Mouse (Mus musculus): ENCODE results near the gene Cdca3. TPM values are rescaled to one million over a fixed set of nuclear protein-coding genes. Genes with fewer than 3 reads are reported as not detected.

Gene Cdca3
- total RNA-seq, 2 experiments from 2014 or later, result 0.63 to 0.66 TPM

- no peak for TF ChIP-seq CTCF (IDR thresholded peaks at IDR 0.05)
- DNase-seq (ENCODE audit: extremely low spot score in 1 of 2, low spot score in 2 of 2), result peak; percentile 24 to 48
- intact Hi-C loops (cut with DNase I), result loop anchor here (1.0 kb wide), 1 partner anchor 55 kb away; no protein-coding TSS in a partner anchor
- peak overlapping the region; percentile 99 for H3K27ac ChIP-seq
- H3K4me3 ChIP-seq, result peak overlapping the region; percentile 60
These were observed 33.2 kb downstream of the Cdca3 start for GRCm38 (mm10) chr6:124862406-124863124.

GRCm38 (mm10) chr6:124863125-124863657 is 33.8 kb downstream of the Cdca3 start:
- TF ChIP-seq CTCF (IDR thresholded peaks at IDR 0.05), result no peak
- intact Hi-C loops (cut with DNase I), result loop anchor here (1.0 kb wide), 1 partner anchor 54 kb away; no protein-coding TSS in a partner anchor
- DNase-seq (ENCODE audit: extremely low spot score in 1 of 2, low spot score in 2 of 2), result peak in 1 of 2 experiments; percentile 22

DNA sequence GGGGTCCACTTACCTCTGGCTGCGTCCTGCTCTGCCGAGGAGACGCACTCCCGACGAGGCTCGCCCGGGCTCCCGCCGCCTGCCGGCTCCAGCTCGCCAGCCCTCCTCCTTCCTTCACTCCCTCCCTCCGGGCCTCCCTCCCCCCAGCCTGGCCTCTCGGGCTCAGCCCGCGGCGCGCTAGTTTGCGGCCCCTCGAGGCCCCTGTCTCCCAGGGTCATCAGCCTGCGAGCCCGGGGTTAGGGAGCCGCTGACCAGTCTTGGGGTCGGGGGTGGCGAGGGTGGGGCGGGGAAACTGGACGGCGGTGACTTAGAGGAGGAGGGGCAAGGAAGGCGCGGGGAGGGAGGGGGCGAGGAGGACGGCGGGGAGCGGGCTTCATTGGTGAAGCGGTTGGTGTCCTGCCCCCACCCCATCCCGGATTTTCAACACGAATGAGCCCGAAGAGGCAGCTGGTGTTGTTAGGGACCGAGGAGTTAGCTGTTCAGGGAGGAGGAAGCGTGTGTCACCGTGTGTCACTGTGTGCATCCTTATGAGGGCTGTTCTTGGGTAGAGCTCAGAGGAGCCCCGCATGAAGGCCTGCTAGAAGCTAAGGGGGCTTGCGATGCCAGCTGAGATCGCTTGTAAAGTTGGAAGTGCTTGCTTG is 34.4 kb downstream of the Cdca3 start, which contains the start of gene Gpr162:
Gpr162 (minus strand) TSS at position 326 of the 641 bp plus-strand sequence.
- peak within 1 kb of the TSS; percentile 60 for H3K4me3 ChIP-seq
- intact Hi-C loops (cut with DNase I), result loop anchor here (1.0 kb wide), 2 partner anchors 41 to 54 kb away; no protein-coding TSS in a partner anchor
- TF ChIP-seq CTCF (IDR thresholded peaks at IDR 0.05), result peak; percentile 32
- peak; percentile 71 to 75 for DNase-seq (ENCODE audit: extremely low spot score in 1 of 2, low spot score in 2 of 2)
- H3K27ac ChIP-seq, result peak within 1 kb of the TSS; percentile 99

More at GRCm38 (mm10) chr6:124863125-124863657, 33.8 kb downstream of the Cdca3 start:
- Histone ChIP-seq H3K4me3 (peak overlapping the region; percentile 60), H3K27ac (peak overlapping the region; percentile 99)

GRCm38 (mm10) chr6:124865766-124866362 is 36.5 kb downstream of the Cdca3 start:
- no peak for TF ChIP-seq CTCF (IDR thresholded peaks at IDR 0.05)
- Histone ChIP-seq H3K27ac (no peak overlapping the region), H3K4me3 (no peak overlapping the region)
- DNase-seq (ENCODE audit: extremely low spot score in 1 of 2, low spot score in 2 of 2), result no peak
- intact Hi-C loops (cut with DNase I), result no loop called here

DNA sequence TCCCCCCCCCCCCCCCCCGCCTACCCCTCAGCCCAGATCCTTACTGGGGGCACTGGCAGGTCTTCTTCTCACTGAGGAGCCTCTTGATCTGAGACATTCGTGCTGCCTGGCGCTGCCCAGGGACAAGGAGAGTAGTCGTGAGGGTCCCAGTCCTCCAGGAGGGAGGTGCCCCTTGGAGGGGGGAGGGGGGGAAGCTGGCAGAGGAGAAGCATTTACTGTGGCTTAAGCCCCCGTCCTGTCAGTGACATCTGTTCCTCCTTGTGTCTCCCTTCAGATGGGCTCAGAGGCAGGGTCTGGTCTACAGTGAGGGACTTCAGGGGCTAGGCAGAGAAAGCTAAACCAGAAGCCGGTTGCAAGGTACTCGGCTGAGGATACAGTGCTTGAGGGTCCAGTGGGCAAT is 37.2 kb downstream of the Cdca3 start:
- DNase-seq (ENCODE audit: extremely low spot score in 1 of 2, low spot score in 2 of 2), result no peak
- Histone ChIP-seq H3K4me3 (no peak overlapping the region), H3K27ac (no peak overlapping the region)
- TF ChIP-seq CTCF (IDR thresholded peaks at IDR 0.05), result no peak
- intact Hi-C loops (cut with DNase I), result no loop called here

- intact Hi-C loops (cut with DNase I), result no loop called here
- H3K27ac ChIP-seq, result no peak overlapping the region
- no peak overlapping the region for H3K4me3 ChIP-seq
- TF ChIP-seq CTCF (IDR thresholded peaks at IDR 0.05), result no peak
- DNase-seq (ENCODE audit: extremely low spot score in 1 of 2, low spot score in 2 of 2), result no peak
These were observed 45.0 kb downstream of the Cdca3 start for GRCm38 (mm10) chr6:124874348-124874747.

DNA sequence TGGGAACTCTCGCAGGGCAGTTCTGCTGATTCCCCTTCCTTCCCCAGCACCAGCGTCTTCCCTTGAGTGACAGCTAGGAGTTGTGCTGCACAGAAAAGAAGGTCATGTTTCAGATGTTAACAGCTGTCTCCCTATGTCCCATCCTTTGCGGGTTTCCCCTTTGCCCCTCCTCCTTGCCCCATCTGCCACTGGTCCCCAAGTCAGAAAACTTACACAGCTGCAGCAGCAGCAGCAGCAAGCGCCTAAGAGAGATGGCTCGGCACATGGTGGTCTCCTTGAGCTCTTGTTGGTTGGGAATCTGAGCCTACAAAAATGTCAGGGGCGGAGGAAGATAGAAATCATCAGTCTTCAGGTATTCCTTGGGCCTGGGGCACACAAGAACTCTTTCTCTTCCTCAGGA is 50.0 kb downstream of the Cdca3 start:
- intact Hi-C loops (cut with DNase I), result no loop called here
- no peak for DNase-seq (ENCODE audit: extremely low spot score in 1 of 2, low spot score in 2 of 2)
- H3K27ac ChIP-seq, result no peak overlapping the region
- no peak overlapping the region for H3K4me3 ChIP-seq
- TF ChIP-seq CTCF (IDR thresholded peaks at IDR 0.05), result no peak

DNA sequence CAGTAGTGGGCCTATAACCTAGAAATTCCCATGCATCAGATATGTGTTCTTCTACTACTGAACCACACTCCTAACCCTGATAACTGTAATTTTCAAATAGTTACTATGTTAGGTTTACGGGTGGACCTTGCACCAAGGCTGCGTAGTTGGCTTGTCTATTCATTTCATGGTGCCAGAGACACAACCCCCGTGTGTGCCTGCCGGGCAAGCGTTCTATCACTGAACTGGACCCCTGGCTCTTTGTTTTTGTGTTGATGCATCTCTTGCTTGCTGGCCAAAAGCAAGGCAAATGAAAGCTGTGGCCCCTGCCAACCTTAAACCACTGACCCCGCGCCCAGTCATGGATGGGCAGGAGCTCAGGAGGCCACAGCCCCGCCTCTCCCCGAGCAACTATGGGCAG is 52.5 kb downstream of the Cdca3 start:
- no peak overlapping the region for H3K4me3 ChIP-seq
- no peak for DNase-seq (ENCODE audit: extremely low spot score in 1 of 2, low spot score in 2 of 2)
- TF ChIP-seq CTCF (IDR thresholded peaks at IDR 0.05), result no peak
- H3K27ac ChIP-seq, result no peak overlapping the region
- intact Hi-C loops (cut with DNase I), result no loop called here

Other genes starting within 250 kb of the Cdca3 start
- gene C1s2, start 193.5 kb upstream of the Cdca3 start, total RNA-seq (2021), result under 1 TPM; 0.23 to 0.36 TPM
- gene Lpcat3, start 166.5 kb upstream of the Cdca3 start, total RNA-seq (2021), result 10 to 100 TPM; 20.5 to 21.5 TPM
- gene Emg1, start 117.4 kb upstream of the Cdca3 start, total RNA-seq (2021), result 10 to 100 TPM; 47.4 to 50.9 TPM
- gene Phb2, start 117.2 kb upstream of the Cdca3 start, total RNA-seq (2021), result 100 to 1,000 TPM; 115 to 120 TPM
- gene Ptpn6, start 90.8 kb upstream of the Cdca3 start, total RNA-seq (2021), result 1 to 10 TPM; 3.3 to 4.0 TPM
- 100 to 1,000 TPM; 298 to 309 TPM for gene Grcc10, start 88.2 kb upstream of the Cdca3 start, total RNA-seq (2021)
- not detected for gene Gm45234, start 73.5 kb upstream of the Cdca3 start, total RNA-seq (2021)
- 100 to 1,000 TPM; 170 to 181 TPM for gene Atn1, start 73.0 kb upstream of the Cdca3 start, total RNA-seq (2021)
- gene Eno2, start 59.9 kb upstream of the Cdca3 start, total RNA-seq (2021), result 1,000 to 10,000 TPM; 1,064 to 1,067 TPM
- 1 to 10 TPM; 1.6 to 1.9 TPM for gene Lrrc23, start 49.8 kb upstream of the Cdca3 start, total RNA-seq (2021)
- gene Spsb2, start 20.9 kb upstream of the Cdca3 start, total RNA-seq (2021), result 1 to 10 TPM; 4.4 to 5.4 TPM
- 100 to 1,000 TPM; 734 to 769 TPM for gene Tpi1, start 15.3 kb upstream of the Cdca3 start, total RNA-seq (2021)
- 100 to 1,000 TPM; 184 to 190 TPM for gene Usp5, start 63 bp upstream of the Cdca3 start, total RNA-seq (2021)
- gene Gnb3, start 10.7 kb downstream of the Cdca3 start, total RNA-seq (2021), result not detected
- 10 to 100 TPM; 29.1 to 33.1 TPM for gene P3h3, start 28.2 kb downstream of the Cdca3 start, total RNA-seq (2021)
- gene Gpr162, start 34.4 kb downstream of the Cdca3 start, total RNA-seq (2021), result 100 to 1,000 TPM; 231 to 248 TPM
- 1 to 10 TPM; 2.0 to 4.6 TPM for gene Cd4, start 58.7 kb downstream of the Cdca3 start, total RNA-seq (2021)
- gene Lag3, start 82.2 kb downstream of the Cdca3 start, total RNA-seq (2021), result 1 to 10 TPM; 2.1 to 3.1 TPM
- gene Ptms, start 90.6 kb downstream of the Cdca3 start, total RNA-seq (2021), result 100 to 1,000 TPM; 845 to 926 TPM
- 100 to 1,000 TPM; 617 to 624 TPM for gene Mlf2, start 101.8 kb downstream of the Cdca3 start, total RNA-seq (2021)
- 100 to 1,000 TPM; 148 to 156 TPM for gene Cops7a, start 136.0 kb downstream of the Cdca3 start, total RNA-seq (2021)
- gene Pianp, start 167.1 kb downstream of the Cdca3 start, total RNA-seq (2021), result 100 to 1,000 TPM; 176 to 191 TPM
- 10 to 100 TPM; 48.2 to 50.6 TPM for gene Zfp384, start 179.6 kb downstream of the Cdca3 start, total RNA-seq (2021)
- gene Ing4, start 210.2 kb downstream of the Cdca3 start, total RNA-seq (2021), result 10 to 100 TPM; 49.5 to 56.6 TPM
- gene Acrbp, start 220.1 kb downstream of the Cdca3 start, total RNA-seq (2021), result 10 to 100 TPM; 12.2 to 18.4 TPM
- under 1 TPM; 0.50 to 0.68 TPM for gene Lpar5, start 238.4 kb downstream of the Cdca3 start, total RNA-seq (2021)